Mouse (Mus musculus) heart, postnatal 36 days (tissue): ENCODE results near the gene Sox6. TPM values are rescaled to one million over a fixed set of nuclear protein-coding genes. Genes with fewer than 3 reads are reported as not detected.
"Not testable (repeated sequence)": the region's sequence is repeated elsewhere in the genome, so short reads cannot be mapped to it uniquely, and the experiment has no call there.

Experiments
- DNase-seq, 2 experiments: peaks; one replicate each; pipeline ENCODE4 v3.0.0; 2021 to 2022
- intact Hi-C: fragments of 180-260 bp; cut with DNase I; formaldehyde crosslinking; loops from one replicate; pipeline ENCODE4 v1.15.1; 2025
- total RNA-seq, 2 experiments: library from RNA; stranded (reverse); gene quantifications; 2 replicates each; pipeline ENCODE4 v1.2.3; 2021

Gene Sox6
- total RNA-seq, 2 experiments from 2014 or later, result 24.0 to 30.4 TPM

- intact Hi-C loops, result loop anchor here (2.0 kb wide), 1 partner anchor 17 kb away; no protein-coding TSS in a partner anchor
These were observed 432.5 kb downstream of the Sox6 start for GRCm38 (mm10) chr7:115606125-115606524.

DNA sequence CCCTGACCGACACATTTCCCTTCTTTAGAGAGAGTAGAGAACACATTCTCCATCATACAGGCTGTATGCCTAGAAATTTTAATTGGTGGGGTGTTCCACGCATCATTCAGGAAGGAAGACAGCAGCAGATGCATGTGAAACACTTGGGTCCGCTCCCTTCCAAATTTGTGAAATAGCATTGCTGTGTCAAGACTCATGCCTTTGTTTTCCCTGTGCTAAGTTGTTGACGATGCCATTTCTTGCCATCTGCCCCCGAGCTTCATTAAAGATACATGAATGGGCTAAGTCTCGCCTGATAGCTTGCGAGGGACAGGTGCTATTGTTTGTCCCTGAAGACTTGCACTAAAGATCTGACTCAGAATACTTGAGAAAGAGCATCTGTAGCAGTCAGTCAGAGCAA, 433.7 kb downstream of the Sox6 start:
- intact Hi-C loops, result no loop called here

More at GRCm38 (mm10) chr7:115606125-115606524, 432.5 kb downstream of the Sox6 start:
- not testable (repeated sequence) for DNase-seq

DNA sequence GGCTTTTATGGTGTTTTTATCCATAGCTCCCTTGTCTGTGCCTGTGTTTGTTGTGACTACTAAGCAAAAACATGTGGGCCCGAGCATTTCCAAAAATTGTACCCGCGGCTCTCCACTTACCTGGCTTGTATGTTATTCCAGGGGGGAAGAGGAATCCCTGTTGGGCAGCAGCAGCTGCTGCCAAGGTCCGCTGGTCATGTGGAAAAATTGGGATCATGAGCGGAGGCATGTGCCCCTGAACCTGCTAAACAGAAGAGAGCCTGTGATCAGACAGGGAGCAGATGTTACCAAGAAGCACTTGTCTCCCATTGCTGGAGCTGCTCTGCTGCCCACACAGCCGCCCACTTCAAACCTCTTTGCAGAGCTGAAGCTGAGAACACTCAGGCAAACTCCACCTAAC, 441.2 kb downstream of the Sox6 start:
- DNase-seq, result no peak
- intact Hi-C loops, result no loop called here

More for the DNA sequence above, 433.7 kb downstream of the Sox6 start:
- no peak for DNase-seq

GRCm38 (mm10) chr7:115580461-115580860, 458.1 kb downstream of the Sox6 start:
- intact Hi-C loops, result no loop called here
- DNase-seq, result no peak

- no peak for DNase-seq
- intact Hi-C loops, result loop anchor here (10.0 kb wide), 1 partner anchor 65 kb away; no protein-coding TSS in a partner anchor
These were observed 458.8 kb downstream of the Sox6 start for GRCm38 (mm10) chr7:115579826-115580225.

DNA sequence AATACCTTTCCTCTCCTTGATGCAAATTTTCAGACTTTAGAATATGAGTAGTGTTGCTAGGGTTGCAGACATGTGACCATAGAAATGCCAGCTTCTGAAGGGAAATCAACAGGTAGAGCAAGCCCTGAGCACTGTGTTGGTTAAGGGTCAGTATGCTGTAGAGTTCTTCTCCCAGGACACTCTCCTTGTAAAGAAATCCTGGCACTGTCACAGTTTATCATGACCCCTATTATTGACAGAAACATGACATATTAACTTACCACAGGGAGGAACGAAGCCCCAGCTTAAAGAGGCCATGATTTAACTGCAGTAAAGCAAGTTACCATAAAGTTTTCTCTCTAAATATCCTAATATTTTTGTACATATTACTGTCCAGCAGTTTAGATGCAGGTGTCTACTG, 462.2 kb downstream of the Sox6 start:
- intact Hi-C loops, result loop anchor here (10.0 kb wide), 1 partner anchor 62 kb away; no protein-coding TSS in a partner anchor
- no peak for DNase-seq

DNA sequence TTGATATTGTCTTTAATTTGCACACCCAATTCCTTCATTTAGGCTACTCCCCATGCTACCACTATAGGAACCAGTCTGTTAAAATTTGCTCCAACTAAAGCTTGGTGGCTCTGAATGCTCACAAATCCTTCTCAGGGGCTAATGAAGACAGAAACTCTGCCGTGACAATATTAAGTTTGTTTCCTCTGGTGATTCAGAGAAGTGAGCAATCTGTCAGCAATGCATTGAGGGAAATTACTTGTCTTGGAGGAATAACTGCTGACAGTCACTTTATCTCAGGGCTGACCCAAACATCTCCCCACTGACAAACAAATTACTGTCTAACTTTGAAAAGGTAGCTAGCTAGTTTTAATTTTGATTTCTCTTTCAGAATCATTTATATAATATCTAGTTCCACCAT, 463.8 kb downstream of the Sox6 start:
- no peak for DNase-seq
- intact Hi-C loops, result loop anchor here (10.0 kb wide), 1 partner anchor 60 kb away; no protein-coding TSS in a partner anchor

GRCm38 (mm10) chr7:115568821-115569240, 469.8 kb downstream of the Sox6 start:
- peak in 1 of 2 experiments; percentile 8 for DNase-seq
- intact Hi-C loops, result no loop called here

GRCm38 (mm10) chr7:115568301-115568700, 470.3 kb downstream of the Sox6 start:
- intact Hi-C loops, result no loop called here

DNA sequence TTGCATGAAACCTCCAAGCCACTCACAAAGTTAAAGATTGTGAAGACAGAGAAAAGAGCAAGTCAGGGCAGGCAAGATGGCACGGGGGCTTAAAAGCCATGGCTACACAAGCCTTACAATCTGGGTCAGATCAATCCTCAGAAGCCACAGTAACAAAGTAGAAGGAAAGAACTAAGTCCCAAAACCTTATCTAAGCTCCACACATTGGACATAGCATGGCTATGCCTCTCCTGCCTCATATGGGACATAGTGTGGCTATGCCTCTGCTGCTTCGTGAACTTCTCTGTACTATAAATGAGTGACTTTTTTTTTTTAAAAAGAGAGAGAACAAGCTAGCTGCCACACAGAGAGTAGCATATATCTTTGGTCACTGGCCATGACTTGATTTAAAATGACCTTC, 471.8 kb downstream of the Sox6 start:
- intact Hi-C loops, result no loop called here
- DNase-seq, result no peak

More at GRCm38 (mm10) chr7:115568301-115568700, 470.3 kb downstream of the Sox6 start:
- no peak for DNase-seq

- no peak for DNase-seq
- intact Hi-C loops, result no loop called here
These were observed 473.6 kb downstream of the Sox6 start for GRCm38 (mm10) chr7:115565060-115565426.

DNA sequence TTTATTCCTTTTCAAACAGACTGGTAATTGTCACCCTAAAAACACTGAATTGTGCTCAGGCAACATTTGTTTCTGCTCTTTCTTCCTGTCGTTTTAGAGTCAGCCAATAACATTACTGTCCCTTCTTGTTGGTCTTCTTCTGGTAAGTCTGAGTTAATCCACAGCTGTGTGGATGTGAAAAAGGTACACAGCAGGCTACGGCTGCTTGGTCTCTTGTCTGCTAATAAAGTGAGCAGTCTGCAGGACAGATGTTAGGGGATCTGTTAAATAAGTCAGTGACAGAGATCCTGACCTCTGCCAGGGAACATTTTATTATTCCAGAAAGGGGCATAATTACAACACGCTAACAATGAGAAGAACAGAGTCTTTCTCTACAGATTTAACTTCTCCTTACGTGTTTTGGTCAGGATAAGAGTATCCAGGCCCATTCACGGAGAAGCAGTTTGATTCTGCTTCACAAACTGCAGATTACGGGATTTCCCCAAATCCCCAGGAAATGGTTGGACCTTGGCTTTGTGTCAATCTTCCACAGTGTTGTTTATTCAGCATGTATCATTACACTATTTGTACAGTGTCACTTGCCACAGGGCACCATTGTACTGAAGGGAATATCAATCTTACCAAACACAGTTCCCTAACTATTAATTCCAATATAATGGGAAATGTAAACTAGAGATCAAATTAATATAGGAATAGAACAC, 474.1 kb downstream of the Sox6 start:
- DNase-seq, result no peak
- intact Hi-C loops, result no loop called here

- no peak for DNase-seq
- intact Hi-C loops, result no loop called here
These were observed 481.9 kb downstream of the Sox6 start for GRCm38 (mm10) chr7:115556677-115557076.

DNA sequence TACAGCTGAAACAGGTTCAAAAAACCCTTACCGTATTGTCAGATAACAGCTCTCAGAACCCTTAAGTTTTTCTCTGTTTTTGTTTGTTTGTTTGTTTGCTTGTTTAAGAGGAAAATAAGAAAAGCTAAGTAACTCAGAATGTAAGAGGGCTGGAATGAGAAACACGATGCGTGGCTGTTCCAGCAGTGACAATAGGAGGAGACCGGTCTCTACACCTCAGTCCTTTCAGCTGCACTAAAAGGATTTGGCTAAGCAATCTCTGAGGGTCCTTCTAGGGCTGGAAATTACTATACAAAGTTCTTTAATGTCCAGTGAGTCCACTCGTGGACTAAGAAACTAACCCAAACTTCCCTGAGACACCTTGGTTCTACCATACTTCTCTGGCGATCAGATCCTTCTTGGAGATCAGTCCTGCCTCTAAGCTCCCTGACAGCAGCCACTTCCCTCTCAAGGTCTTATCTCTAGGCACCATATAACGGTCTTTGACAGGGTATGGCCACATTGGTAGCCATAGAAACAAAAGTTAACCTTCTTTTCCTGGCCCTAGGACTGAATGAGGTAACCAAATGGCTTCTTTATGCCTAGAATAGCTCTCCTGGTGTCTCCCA, 488.3 kb downstream of the Sox6 start:
- intact Hi-C loops, result no loop called here
- no peak for DNase-seq

GRCm38 (mm10) chr7:115549670-115550069, 488.9 kb downstream of the Sox6 start:
- intact Hi-C loops, result loop anchor here (5.0 kb wide), 1 partner anchor 488 kb away; the partner anchor contains the start of genes 1110004F10Rik and Sox6
- no peak for DNase-seq

DNA sequence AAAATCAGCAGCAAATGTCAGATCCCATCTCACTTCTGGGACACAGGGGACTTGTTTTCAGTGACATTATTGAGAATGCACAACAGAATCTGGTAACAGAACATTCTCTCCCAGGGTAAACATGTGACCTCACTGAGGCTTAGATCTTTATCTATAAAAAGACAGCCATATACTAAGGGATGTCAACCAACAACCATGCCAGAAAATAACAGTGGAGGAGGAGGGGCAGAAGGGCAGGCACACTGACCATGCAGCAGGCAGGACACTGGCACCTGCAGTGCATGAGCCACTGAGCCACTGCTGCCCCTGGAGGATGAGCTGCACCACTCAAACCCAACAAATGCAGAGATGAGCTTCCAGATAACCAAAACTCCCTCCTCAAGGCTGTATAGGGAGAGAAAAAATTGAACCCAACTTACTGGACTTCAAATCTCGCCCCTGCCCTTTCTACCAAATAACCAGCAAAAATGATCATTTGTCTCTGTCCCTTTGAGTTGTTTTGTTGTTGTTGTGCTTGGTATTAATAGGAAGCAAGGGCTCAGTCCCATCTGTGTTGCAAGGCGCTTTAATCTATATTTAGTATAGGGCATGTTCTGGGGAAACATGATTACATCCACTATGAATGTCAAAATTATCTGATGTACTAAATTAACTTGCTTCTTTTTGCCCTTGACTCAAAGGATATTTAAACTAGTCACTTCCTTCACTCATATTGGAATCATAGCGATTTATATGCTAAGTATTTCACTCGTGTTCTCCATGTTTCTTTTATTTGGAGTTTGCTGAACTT, 492.8 kb downstream of the Sox6 start:
- no peak for DNase-seq
- intact Hi-C loops, result loop anchor here (5.0 kb wide), 1 partner anchor 492 kb away; the partner anchor contains the start of genes 1110004F10Rik and Sox6

DNA sequence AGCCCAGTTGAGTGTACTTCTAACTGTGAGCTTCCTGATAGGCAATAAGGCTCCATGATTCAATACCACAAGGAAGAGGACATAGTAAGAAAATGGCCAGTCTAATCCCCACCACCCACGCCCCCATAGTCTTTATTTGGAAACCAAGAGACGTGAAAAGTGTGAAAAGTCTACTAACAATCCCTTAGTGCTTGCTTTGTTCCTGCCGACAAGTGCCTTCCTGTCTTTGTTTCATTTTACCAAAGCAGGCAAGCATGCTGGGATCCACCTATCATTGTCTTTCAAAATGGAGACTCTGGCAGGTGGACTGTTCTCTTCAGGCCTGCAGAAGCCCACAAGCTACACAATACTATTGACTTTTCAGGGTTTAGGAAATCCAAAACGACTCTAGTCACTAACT, 495.0 kb downstream of the Sox6 start:
- intact Hi-C loops, result no loop called here

GRCm38 (mm10) chr7:115540261-115540660, 498.3 kb downstream of the Sox6 start:
- DNase-seq, result no peak
- intact Hi-C loops, result no loop called here

More for the DNA sequence above, 495.0 kb downstream of the Sox6 start:
- DNase-seq, result no peak

DNA sequence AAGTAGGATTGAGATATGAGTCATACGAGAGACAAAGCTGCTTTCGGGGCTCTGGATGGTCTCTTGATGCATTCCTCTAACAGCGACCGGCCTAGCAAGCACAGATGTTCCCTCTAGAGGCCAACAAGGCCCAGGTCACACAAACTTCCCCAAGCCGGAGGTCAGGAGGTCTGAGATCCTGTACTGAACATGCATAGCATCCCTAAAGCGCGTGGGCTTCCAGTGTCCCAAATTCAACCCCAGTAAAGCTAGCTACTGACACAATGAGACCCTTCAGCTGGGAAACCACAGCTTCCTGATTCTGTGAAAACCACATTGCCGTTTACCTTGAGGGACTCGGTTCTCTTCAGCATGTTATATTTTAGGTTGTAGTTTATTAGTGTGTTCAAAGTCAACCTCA, 499.6 kb downstream of the Sox6 start:
- no peak for DNase-seq
- intact Hi-C loops, result no loop called here

DNA sequence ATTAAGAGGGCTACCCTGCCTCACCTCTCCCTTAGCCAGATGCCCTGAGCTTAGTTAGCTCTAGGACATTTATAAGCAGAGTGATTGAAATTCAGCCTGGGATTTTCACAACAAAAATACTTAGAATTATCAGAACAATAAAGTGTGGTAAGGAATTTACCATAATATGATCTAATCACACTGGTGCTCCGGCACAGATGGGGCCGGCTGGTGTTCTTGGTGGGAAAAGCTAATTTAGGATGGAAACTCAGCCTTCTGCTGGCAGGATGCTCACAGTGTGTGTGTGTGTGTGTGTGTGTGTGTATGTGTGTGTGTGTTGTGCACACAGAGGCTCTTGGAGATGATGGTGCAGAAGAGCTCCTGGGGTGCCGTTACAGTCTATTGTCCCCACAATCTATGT, 501.0 kb downstream of the Sox6 start:
- DNase-seq, result no peak
- intact Hi-C loops, result no loop called here

GRCm38 (mm10) chr7:115536521-115536920, 502.1 kb downstream of the Sox6 start:
- no peak for DNase-seq
- intact Hi-C loops, result no loop called here
